Mouse (Mus musculus) limb, embryonic 15.5 days (tissue): ENCODE results near the gene Vmn1r90. TPM values are rescaled to one million over a fixed set of nuclear protein-coding genes. Genes with fewer than 3 reads are reported as not detected.
"Not testable (repeated sequence)": the region's sequence is repeated elsewhere in the genome, so short reads cannot be mapped to it uniquely, and the experiment has no call there.

Experiments
- ATAC-seq: fragments of 200-750 bp; cut with Nextera tagmentation; 2 replicates; pipeline ENCODE4 v1.8.0; 2017; ENCODE audit warnings: low read depth, moderate TSS enrichment; ENCODE audit not compliant: insufficient number of reproducible peaks, low FRiP score, low TSS enrichment
- H3K27ac ChIP-seq: fragments of 300-500 bp; sonication (generic); 2 replicates; pipeline ENCODE4 v1.5.1; 2015; ENCODE audit warnings: moderate library complexity, mild to moderate bottlenecking, inconsistent platforms
- H3K27me3 ChIP-seq: fragments of 300-500 bp; sonication (generic); 2 replicates; pipeline ENCODE4 v1.6.1; 2015; ENCODE audit warnings: inconsistent platforms
- H3K36me3 ChIP-seq: fragments of 300-500 bp; sonication (generic); 2 replicates; pipeline ENCODE4 v1.6.1; 2015; ENCODE audit warnings: inconsistent platforms
- H3K4me1 ChIP-seq: fragments of 300-500 bp; sonication (generic); 2 replicates; pipeline ENCODE4 v1.6.1; 2015; ENCODE audit warnings: inconsistent platforms
- H3K4me2 ChIP-seq: fragments of 300-500 bp; sonication (generic); 2 replicates; pipeline ENCODE4 v1.6.1; 2015; ENCODE audit warnings: mild to moderate bottlenecking, inconsistent platforms
- H3K4me3 ChIP-seq: fragments of 300-500 bp; sonication (generic); 2 replicates; pipeline ENCODE4 v1.5.1; 2015; ENCODE audit warnings: mild to moderate bottlenecking, inconsistent platforms
- H3K9ac ChIP-seq: fragments of 300-500 bp; sonication (generic); 2 replicates; pipeline ENCODE4 v1.6.1; 2015; ENCODE audit warnings: inconsistent platforms
- H3K9me3 ChIP-seq: fragments of 300-500 bp; sonication (generic); 2 replicates; pipeline ENCODE4 v1.6.1; 2016; ENCODE audit warnings: inconsistent platforms
- WGBS: fragments of 180-500 bp; shearing (Covaris S2); methylation state at CpG from one replicate; pipeline ENCODE4 v1.1.7; 2015; 5-methylcytosine and 5-hydroxymethylcytosine counted together
- polyA plus RNA-seq: library from polyadenylated mRNA; unstranded; fragments of >200 nt; fragmentation: Nextera tagmentation; extraction: Ambion mirVana; gene quantifications from 2 replicates; pipeline ENCODE4 v1.2.1, GENCODE M21; 2015

Vmn1r90 gene
- 0.14 and 0.50 TPM in 2 replicates for polyA plus RNA-seq

- H3K36me3 ChIP-seq, result no peaks in the 10 kb centered on the region
- H3K4me1 ChIP-seq, result no peaks in the 10 kb centered on the region
- no peaks in the 10 kb centered on the region for H3K27me3 ChIP-seq
- no peak within 1 kb of the TSS for H3K4me3 ChIP-seq
- ATAC-seq, result no peak
- H3K9ac ChIP-seq, result no peak within 1 kb of the TSS
- no peak within 1 kb of the TSS for H3K27ac ChIP-seq
- WGBS, result 66% methylated on average over 1 of the region's 1 CpGs
- H3K9me3 ChIP-seq, result no peaks in the 10 kb centered on the region
- no peak within 1 kb of the TSS for H3K4me2 ChIP-seq
Observed at GRCm38 (mm10) chr7:14563406-14563805, at the start of gene Vmn1r90. Vmn1r90 (minus strand) TSS chr7:14563506.

GRCm38 (mm10) chr7:14593009-14593408 is 29.7 kb upstream of the Vmn1r90 start:
- not testable (repeated sequence) for H3K4me3 ChIP-seq, H3K27ac ChIP-seq, H3K9me3 ChIP-seq, ATAC-seq, H3K9ac ChIP-seq, H3K4me2 ChIP-seq, H3K4me1 ChIP-seq, H3K36me3 ChIP-seq, H3K27me3 ChIP-seq
- 64% methylated on average over 8 of the region's 8 CpGs for WGBS

GRCm38 (mm10) chr7:14552284-14552683 is 11.0 kb downstream of the Vmn1r90 start:
- 81% methylated on average over 1 of the region's 1 CpGs for WGBS
- no peak overlapping the region for H3K27ac ChIP-seq
- no peak for ATAC-seq
- H3K9me3 ChIP-seq, result no peaks in the 10 kb centered on the region
- H3K36me3 ChIP-seq, result no peaks in the 10 kb centered on the region
- no peak overlapping the region for H3K4me2 ChIP-seq
- no peaks in the 10 kb centered on the region for H3K27me3 ChIP-seq
- no peak overlapping the region for H3K4me3 ChIP-seq
- H3K9ac ChIP-seq, result no peak overlapping the region
- H3K4me1 ChIP-seq, result no peaks in the 10 kb centered on the region

- no peak overlapping the region for H3K4me3 ChIP-seq
- H3K27ac ChIP-seq, result no peak overlapping the region
- no peak overlapping the region for H3K4me2 ChIP-seq
- no peaks in the 10 kb centered on the region for H3K36me3 ChIP-seq
- no peak for ATAC-seq
- no peaks in the 10 kb centered on the region for H3K4me1 ChIP-seq
- WGBS, result 58% methylated on average over 1 of the region's 1 CpGs
- no peaks in the 10 kb centered on the region for H3K27me3 ChIP-seq
- no peaks in the 10 kb centered on the region; the same call in 1 of the 2 replicates for H3K9me3 ChIP-seq
- H3K9ac ChIP-seq, result no peak overlapping the region
Observed at GRCm38 (mm10) chr7:14525280-14525679, 38.0 kb downstream of the Vmn1r90 start.

GRCm38 (mm10) chr7:14522636-14523035 is 40.7 kb downstream of the Vmn1r90 start:
- H3K27me3 ChIP-seq, result no peaks in the 10 kb centered on the region
- H3K4me1 ChIP-seq, result no peaks in the 10 kb centered on the region
- no peaks in the 10 kb centered on the region for H3K36me3 ChIP-seq
- H3K9ac ChIP-seq, result no peak overlapping the region
- no peak overlapping the region for H3K4me3 ChIP-seq
- H3K27ac ChIP-seq, result no peak overlapping the region
- no peak overlapping the region for H3K4me2 ChIP-seq
- ATAC-seq, result no peak
- WGBS, result 88% methylated on average over 1 of the region's 1 CpGs
- H3K9me3 ChIP-seq, result peaks cover 3% of the 10 kb centered on the region; the same call in 1 of the 2 replicates

- peaks cover 3% of the 10 kb centered on the region; the same call in 1 of the 2 replicates for H3K9me3 ChIP-seq
- no peaks in the 10 kb centered on the region for H3K27me3 ChIP-seq
- H3K36me3 ChIP-seq, result no peaks in the 10 kb centered on the region
- 72% methylated on average over 3 of the region's 3 CpGs for WGBS
- ATAC-seq, result no peak
- no peak overlapping the region for H3K9ac ChIP-seq
- H3K27ac ChIP-seq, result no peak overlapping the region
- H3K4me3 ChIP-seq, result no peak overlapping the region
- no peak overlapping the region for H3K4me2 ChIP-seq
- H3K4me1 ChIP-seq, result no peaks in the 10 kb centered on the region
Observed at GRCm38 (mm10) chr7:14518301-14518700, 45.0 kb downstream of the Vmn1r90 start.

Other genes with a start within 250 kb of the Vmn1r90 start
- not detected in 2 replicates for gene Obox8, start 229.9 kb downstream of the Vmn1r90 start, polyA plus RNA-seq
- not detected in 2 replicates for gene Sult2a8, start 116.7 kb downstream of the Vmn1r90 start, polyA plus RNA-seq
- gene Sult2a7, start 69.3 kb downstream of the Vmn1r90 start, polyA plus RNA-seq, result not detected in 2 replicates
- gene Obox7, start 96.0 kb upstream of the Vmn1r90 start, polyA plus RNA-seq, result not detected in 2 replicates